Mouse (Mus musculus) erythroblast, embryonic 14.5 days (primary cell): Measurements from ENCODE around the gene Lrp4.

ENCODE experiments used
- GATA1 ChIP-seq: IDR thresholded peaks from 2 replicates; pipeline ENCODE4 v1.6.1; 2012; ENCODE audit warnings: low read length, inconsistent platforms, mixed read lengths
- TAL1 ChIP-seq: IDR thresholded peaks from 3 replicates; pipeline ENCODE4 v1.6.1; 2012; ENCODE audit warnings: low read length, inconsistent platforms, mixed read lengths

- TF ChIP-seq TAL1 (no peak), GATA1 (no peak)
Observed at GRCm38 (mm10) chr2:91498093-91498719, 40.9 kb downstream of the Lrp4 start.
